13 mouse cellular contexts compared by ENCODE assay signal in genomic region chr4:47132413-47132812, GRCm38 (mm10). TPM values are rescaled to one million over a fixed set of nuclear protein-coding genes. Genes with fewer than 3 reads are reported as not detected.
A peak's percentile ranks its signal among the peaks of the same experiment; 100 is the strongest.
DNase-seq lines count a peak whose midpoint lies in the region; ATAC-seq and TF ChIP-seq lines count a peak whose summit lies in the region.
"Had no signal": no experiment of that assay in that cellular context is flagged by ENCODE, and none has a peak within 500 bp of the region (broad histone marks: within the 10 kb centered on the region; RNA-seq: fewer than 3 reads in every experiment).

No protein-coding gene starts in this region.

- WGBS in embryonic facial prominence, embryonic 14.5 days, result 44% methylated on average over 3 of the region's 3 CpGs
- WGBS in embryonic facial prominence, embryonic 10.5 days, result 67% methylated on average over 3 of the region's 3 CpGs
- 47% methylated on average over 3 of the region's 3 CpGs for WGBS in kidney, postnatal 0 days
- 54% methylated on average over 3 of the region's 3 CpGs for WGBS in stomach, postnatal 0 days
- 62% methylated on average over 3 of the region's 3 CpGs for WGBS in hindbrain, embryonic 10.5 days

- no peaks in the 10 kb centered on the region for H3K36me3 ChIP-seq in embryonic facial prominence, embryonic 14.5 days (ENCODE audit: control insufficient read depth, insufficient read depth, low read length)
- H3K36me3 ChIP-seq in embryonic facial prominence, embryonic 10.5 days (replicated peaks), result no peaks in the 10 kb centered on the region
- H3K36me3 ChIP-seq in kidney, postnatal 0 days (ENCODE audit: insufficient read depth, low read length), result no peaks in the 10 kb centered on the region
- H3K36me3 ChIP-seq in stomach, postnatal 0 days (ENCODE audit: control insufficient read depth, insufficient read depth, low read length), result no peaks in the 10 kb centered on the region
- no peaks in the 10 kb centered on the region for H3K36me3 ChIP-seq in hindbrain, embryonic 10.5 days
- H3K36me3 ChIP-seq: midbrain, embryonic 12.5 days had no signal

- no peak overlapping the region for H3K9ac ChIP-seq in embryonic facial prominence, embryonic 14.5 days (ENCODE audit: low read depth, low read length)
- H3K9ac ChIP-seq in kidney, postnatal 0 days (ENCODE audit: low read depth, low read length), result no peak overlapping the region
- H3K9ac ChIP-seq in stomach, postnatal 0 days (ENCODE audit: low read length), result no peak overlapping the region
- H3K9ac ChIP-seq: midbrain, embryonic 12.5 days had no signal

- H3K4me2 ChIP-seq in embryonic facial prominence, embryonic 14.5 days (ENCODE audit: low read depth, low read length), result no peak overlapping the region
- no peak overlapping the region for H3K4me2 ChIP-seq in kidney, postnatal 0 days (ENCODE audit: low read length)
- H3K4me2 ChIP-seq in stomach, postnatal 0 days (replicated peaks; ENCODE audit: low read depth), result no peak overlapping the region
- H3K4me2 ChIP-seq: midbrain, embryonic 12.5 days had no signal

- DNase-seq in embryonic facial prominence, embryonic 14.5 days (ENCODE audit: low spot score), result peak; percentile 30
- DNase-seq in embryonic facial prominence, embryonic 10.5 days (ENCODE audit: low spot score), result no peak
- peak; percentile 34 for DNase-seq in lung, postnatal 10 days
- no peak for DNase-seq in lung, postnatal 4 days
- peak; percentile 83 for DNase-seq in kidney, postnatal 0 days (ENCODE audit: low spot score)
- no peak for DNase-seq in stomach, postnatal 0 days (ENCODE audit: low spot score)
- no peak for DNase-seq in hindbrain, embryonic 10.5 days (ENCODE audit: low spot score)
- no peak for DNase-seq in adrenal gland, adult 8-10 months
- DNase-seq: adrenal gland, postnatal 25 days; right cerebral cortex, postnatal 25 days had no signal

- no peak for ATAC-seq in embryonic facial prominence, embryonic 14.5 days (ENCODE audit: low read depth)
- peak; percentile 63 for ATAC-seq in kidney, postnatal 0 days (replicated peaks; ENCODE audit: low FRiP score, low read depth)
- peak; percentile 32; the same call in 1 of the 2 replicates for ATAC-seq in stomach, postnatal 0 days (ENCODE audit: low FRiP score, low TSS enrichment)

- H3K9me3 ChIP-seq in embryonic facial prominence, embryonic 14.5 days (ENCODE audit: control insufficient read depth, low read length), result no peaks in the 10 kb centered on the region
- H3K9me3 ChIP-seq in embryonic facial prominence, embryonic 10.5 days, result no peaks in the 10 kb centered on the region; the same call in 1 of the 2 replicates
- no peaks in the 10 kb centered on the region for H3K9me3 ChIP-seq in kidney, postnatal 0 days (replicated peaks; ENCODE audit: low read length)
- H3K9me3 ChIP-seq in stomach, postnatal 0 days (ENCODE audit: control insufficient read depth, low read length), result no peaks in the 10 kb centered on the region
- peaks cover under 1% of the 10 kb centered on the region; the same call in 1 of the 2 replicates for H3K9me3 ChIP-seq in hindbrain, embryonic 10.5 days
- H3K9me3 ChIP-seq: midbrain, embryonic 12.5 days had no signal

- no peaks in the 10 kb centered on the region for H3K4me1 ChIP-seq in embryonic facial prominence, embryonic 14.5 days (ENCODE audit: control insufficient read depth, insufficient read depth, low read length)
- peaks cover 11% of the 10 kb centered on the region; the same call in 1 of the 2 replicates for H3K4me1 ChIP-seq in embryonic facial prominence, embryonic 10.5 days
- peaks cover 5% of the 10 kb centered on the region; the same call in 1 of the 2 replicates for H3K4me1 ChIP-seq in kidney, postnatal 0 days (replicated peaks; ENCODE audit: insufficient read depth, low read length)
- H3K4me1 ChIP-seq in stomach, postnatal 0 days (replicated peaks; ENCODE audit: control insufficient read depth, insufficient read depth), result no peaks in the 10 kb centered on the region; the same call in 1 of the 2 replicates
- H3K4me1 ChIP-seq in hindbrain, embryonic 10.5 days (replicated peaks), result peaks cover 11% of the 10 kb centered on the region; the same call in 1 of the 2 replicates
- H3K4me1 ChIP-seq: midbrain, embryonic 12.5 days had no signal

- H3K27ac ChIP-seq in embryonic facial prominence, embryonic 14.5 days (replicated peaks; ENCODE audit: low read depth, low read length), result no peak overlapping the region
- no peak overlapping the region for H3K27ac ChIP-seq in embryonic facial prominence, embryonic 10.5 days (replicated peaks)
- H3K27ac ChIP-seq in kidney, postnatal 0 days, result peak overlapping the region; percentile 70
- H3K27ac ChIP-seq in stomach, postnatal 0 days (replicated peaks), result peak overlapping the region; percentile 45; the same call in 1 of the 2 replicates
- no peak overlapping the region for H3K27ac ChIP-seq in hindbrain, embryonic 10.5 days
- H3K27ac ChIP-seq: layer of hippocampus, adult 2 months; midbrain, embryonic 12.5 days had no signal

- no peak for TF ChIP-seq EP300 in stomach, postnatal 0 days (optimal IDR thresholded peaks at IDR 0.05)

- H3K27me3 ChIP-seq in embryonic facial prominence, embryonic 14.5 days (replicated peaks; ENCODE audit: control insufficient read depth, insufficient read depth, low read length), result no peaks in the 10 kb centered on the region
- no peaks in the 10 kb centered on the region; the same call in 1 of the 2 replicates for H3K27me3 ChIP-seq in embryonic facial prominence, embryonic 10.5 days (replicated peaks; ENCODE audit: low read depth, poor library complexity, severe bottlenecking)
- no peaks in the 10 kb centered on the region for H3K27me3 ChIP-seq in kidney, postnatal 0 days (ENCODE audit: insufficient read depth, low read length)
- H3K27me3 ChIP-seq in stomach, postnatal 0 days (ENCODE audit: control insufficient read depth, insufficient read depth, low read length), result no peaks in the 10 kb centered on the region
- no peaks in the 10 kb centered on the region for H3K27me3 ChIP-seq in hindbrain, embryonic 10.5 days (ENCODE audit: insufficient read depth, poor library complexity, severe bottlenecking)
- H3K27me3 ChIP-seq: midbrain, embryonic 12.5 days had no signal

- no peak for TF ChIP-seq CTCF in kidney, postnatal 0 days (IDR thresholded peaks at IDR 0.05; ENCODE audit: low read depth)
- TF ChIP-seq CTCF in stomach, postnatal 0 days (IDR thresholded peaks at IDR 0.05; ENCODE audit: low read depth), result no peak

- no peak overlapping the region for H3K4me3 ChIP-seq in embryonic facial prominence, embryonic 14.5 days (ENCODE audit: low read depth, low read length)
- no peak overlapping the region for H3K4me3 ChIP-seq in embryonic facial prominence, embryonic 10.5 days
- H3K4me3 ChIP-seq in kidney, postnatal 0 days (replicated peaks; ENCODE audit: low read depth, low read length), result no peak overlapping the region
- no peak overlapping the region for H3K4me3 ChIP-seq in stomach, postnatal 0 days (ENCODE audit: low read depth, low read length)
- no peak overlapping the region for H3K4me3 ChIP-seq in hindbrain, embryonic 10.5 days
- H3K4me3 ChIP-seq: erythroblast, embryonic 14.5 days; layer of hippocampus, adult 2 months; midbrain, embryonic 12.5 days had no signal

RNA-seq across cellular contexts. Expression of gene Galnt12, which starts 40.7 kb away (rescaled TPM):
- 4.5 and 6.4 TPM in 2 replicates for polyA plus RNA-seq in embryonic facial prominence, embryonic 14.5 days (2014; fragmentation: Nextera tagmentation; extraction: Ambion mirVana)
- 3.1 and 3.4 TPM in 2 replicates for polyA plus RNA-seq in embryonic facial prominence, embryonic 10.5 days (2016; fragmentation: Nextera tagmentation; extraction: Ambion mirVana)
- polyA plus RNA-seq in kidney, postnatal 0 days (2015; fragmentation: Nextera tagmentation; extraction: Ambion mirVana), result 10.2 and 11.2 TPM in 2 replicates
- 57.9 and 59.9 TPM in 2 replicates for polyA plus RNA-seq in stomach, postnatal 0 days (2015; fragmentation: Nextera tagmentation; extraction: Ambion mirVana)
- 2.5 and 3.6 TPM in 2 replicates for polyA plus RNA-seq in hindbrain, embryonic 10.5 days (2016; fragmentation: Nextera tagmentation; extraction: Ambion mirVana)
- total RNA-seq in adrenal gland, adult 8-10 months (2022), result 1 to 10 TPM in 2 of 4 experiments, under 1 TPM in 2; 0.67 to 1.3 (median 0.98) TPM
- polyA plus RNA-seq: erythroblast, embryonic 14.5 days had no signal

Comparison
In these comparisons a context has a peak if more than half of its experiments do, and no peak if none do; other contexts are left out.
1. DNase-seq: peak in embryonic facial prominence, embryonic 14.5 days (single experiment), lung, postnatal 10 days (single experiment) and kidney, postnatal 0 days (single experiment); none in embryonic facial prominence, embryonic 10.5 days (single experiment), lung, postnatal 4 days (0 of 2), stomach, postnatal 0 days (single experiment), hindbrain, embryonic 10.5 days (single experiment) and adrenal gland, adult 8-10 months (single experiment).
2. H3K27ac ChIP-seq: peak in kidney, postnatal 0 days (single experiment) and stomach, postnatal 0 days (single experiment); none in embryonic facial prominence, embryonic 14.5 days (single experiment), embryonic facial prominence, embryonic 10.5 days (single experiment) and hindbrain, embryonic 10.5 days (single experiment).